Mouse (Mus musculus): ENCODE results near the gene Lta. TPM values are rescaled to one million over a fixed set of nuclear protein-coding genes. Genes with fewer than 3 reads are reported as not detected.

Gene Lta
- 0.06 TPM in 1 of 2 replicates, not detected in the other for polyA plus RNA-seq (2015; fragmentation: Nextera tagmentation; extraction: Ambion mirVana)

GRCm38 (mm10) chr17:35204494-35205379, at the start of gene Lta:
Gene Lta (minus strand): TSS chr17:35205351.
- no peaks in the 10 kb centered on the region for H3K9me3 ChIP-seq (replicated peaks)
- 40% methylated on average over 20 of the region's 20 CpGs for WGBS (ENCODE audit: insufficient replicate concordance)
- H3K36me3 ChIP-seq (replicated peaks), result no peaks in the 10 kb centered on the region
- no peak within 1 kb of the TSS for H3K27ac ChIP-seq (replicated peaks)
- H3K27me3 ChIP-seq, result peaks cover 56% of the 10 kb centered on the region
- H3K4me2 ChIP-seq, result no peak within 1 kb of the TSS
- no peak within 1 kb of the TSS for H3K9ac ChIP-seq
- no peak for ATAC-seq (ENCODE audit: insufficient read depth)
- no peak within 1 kb of the TSS for H3K4me3 ChIP-seq (replicated peaks)
- H3K4me1 ChIP-seq (replicated peaks), result peaks cover 11% of the 10 kb centered on the region; the same call in 1 of the 2 replicates

- Histone ChIP-seq H3K9ac (no peak overlapping the region), H3K4me2 (no peak overlapping the region), H3K27me3 (no peaks in the 10 kb centered on the region), H3K36me3 (replicated peaks) (peaks cover 47% of the 10 kb centered on the region), H3K4me3 (replicated peaks) (no peak overlapping the region), H3K27ac (replicated peaks) (no peak overlapping the region), H3K4me1 (replicated peaks) (peaks cover 29% of the 10 kb centered on the region), H3K9me3 (replicated peaks) (no peaks in the 10 kb centered on the region)
- no peak for ATAC-seq (ENCODE audit: insufficient read depth)
- WGBS (ENCODE audit: insufficient replicate concordance), result 61% methylated on average over 11 of the region's 11 CpGs
These were observed 49.3 kb upstream of the Lta start for GRCm38 (mm10) chr17:35254241-35255098.

GRCm38 (mm10) chr17:35253293-35254093, 48.3 kb upstream of the Lta start:
- ATAC-seq (ENCODE audit: insufficient read depth), result no peak
- Histone ChIP-seq H3K27me3 (no peaks in the 10 kb centered on the region), H3K9ac (no peak overlapping the region), H3K4me3 (replicated peaks) (no peak overlapping the region), H3K4me1 (replicated peaks) (peaks cover 21% of the 10 kb centered on the region), H3K36me3 (replicated peaks) (peaks cover 57% of the 10 kb centered on the region), H3K4me2 (no peak overlapping the region), H3K27ac (replicated peaks) (no peak overlapping the region), H3K9me3 (replicated peaks) (no peaks in the 10 kb centered on the region)
- 83% methylated on average over 32 of the region's 32 CpGs for WGBS (ENCODE audit: insufficient replicate concordance)

- H3K9ac ChIP-seq, result no peak overlapping the region
- H3K4me2 ChIP-seq, result no peak overlapping the region
- ATAC-seq (ENCODE audit: insufficient read depth), result no peak
- H3K36me3 ChIP-seq (replicated peaks), result peaks cover 64% of the 10 kb centered on the region
- no peaks in the 10 kb centered on the region for H3K27me3 ChIP-seq
- H3K27ac ChIP-seq (replicated peaks), result no peak overlapping the region
- H3K4me1 ChIP-seq (replicated peaks), result peaks cover 15% of the 10 kb centered on the region
- WGBS (ENCODE audit: insufficient replicate concordance), result 78% methylated on average over 18 of the region's 18 CpGs
- H3K9me3 ChIP-seq (replicated peaks), result no peaks in the 10 kb centered on the region
- no peak overlapping the region for H3K4me3 ChIP-seq (replicated peaks)
These were observed 47.6 kb upstream of the Lta start for GRCm38 (mm10) chr17:35252619-35253292.

- Histone ChIP-seq H3K27me3 (no peaks in the 10 kb centered on the region), H3K4me3 (replicated peaks) (no peak overlapping the region), H3K4me2 (no peak overlapping the region), H3K9me3 (replicated peaks) (no peaks in the 10 kb centered on the region), H3K9ac (no peak overlapping the region), H3K36me3 (replicated peaks) (peaks cover 72% of the 10 kb centered on the region), H3K4me1 (replicated peaks) (peaks cover 10% of the 10 kb centered on the region), H3K27ac (replicated peaks) (no peak overlapping the region)
- 80% methylated on average over 5 of the region's 5 CpGs for WGBS (ENCODE audit: insufficient replicate concordance)
- ATAC-seq (ENCODE audit: insufficient read depth), result no peak
These were observed 46.8 kb upstream of the Lta start for GRCm38 (mm10) chr17:35251981-35252380.

GRCm38 (mm10) chr17:35251162-35251719, 46.1 kb upstream of the Lta start:
- Histone ChIP-seq H3K27me3 (no peaks in the 10 kb centered on the region), H3K4me1 (replicated peaks) (peaks cover 14% of the 10 kb centered on the region), H3K9ac (no peak overlapping the region), H3K9me3 (replicated peaks) (no peaks in the 10 kb centered on the region), H3K4me2 (no peak overlapping the region), H3K4me3 (replicated peaks) (no peak overlapping the region), H3K36me3 (replicated peaks) (peaks cover 80% of the 10 kb centered on the region), H3K27ac (replicated peaks) (0 out of 2 replicates have a peak overlapping the region, but pooled peaks have one; percentile 2)
- WGBS (ENCODE audit: insufficient replicate concordance), result 80% methylated on average over 15 of the region's 15 CpGs
- no peak for ATAC-seq (ENCODE audit: insufficient read depth)

- WGBS (ENCODE audit: insufficient replicate concordance), result 88% methylated on average over 3 of the region's 3 CpGs
- H3K9ac ChIP-seq, result no peak overlapping the region
- H3K27ac ChIP-seq (replicated peaks), result 0 out of 2 replicates have a peak overlapping the region, but pooled peaks have one; percentile 2
- H3K4me1 ChIP-seq (replicated peaks), result peaks cover 21% of the 10 kb centered on the region
- no peaks in the 10 kb centered on the region for H3K27me3 ChIP-seq
- no peak for ATAC-seq (ENCODE audit: insufficient read depth)
- H3K4me2 ChIP-seq, result no peak overlapping the region
- H3K9me3 ChIP-seq (replicated peaks), result no peaks in the 10 kb centered on the region
- peaks cover 87% of the 10 kb centered on the region for H3K36me3 ChIP-seq (replicated peaks)
- no peak overlapping the region for H3K4me3 ChIP-seq (replicated peaks)
These were observed 45.4 kb upstream of the Lta start for GRCm38 (mm10) chr17:35250348-35251120.

GRCm38 (mm10) chr17:35249451-35250197, 44.5 kb upstream of the Lta start:
- Histone ChIP-seq H3K27me3 (no peaks in the 10 kb centered on the region), H3K36me3 (replicated peaks) (peaks cover 96% of the 10 kb centered on the region), H3K27ac (replicated peaks) (no peak overlapping the region), H3K9ac (no peak overlapping the region), H3K4me3 (replicated peaks) (no peak overlapping the region), H3K9me3 (replicated peaks) (no peaks in the 10 kb centered on the region), H3K4me1 (replicated peaks) (peaks cover 30% of the 10 kb centered on the region), H3K4me2 (no peak overlapping the region)
- 88% methylated on average over 19 of the region's 19 CpGs for WGBS (ENCODE audit: insufficient replicate concordance)
- no peak for ATAC-seq (ENCODE audit: insufficient read depth)

- WGBS (ENCODE audit: insufficient replicate concordance), result 91% methylated on average over 14 of the region's 14 CpGs
- no peak for ATAC-seq (ENCODE audit: insufficient read depth)
- H3K27me3 ChIP-seq, result no peaks in the 10 kb centered on the region
- H3K4me3 ChIP-seq (replicated peaks), result no peak overlapping the region
- H3K4me2 ChIP-seq, result no peak overlapping the region
- H3K36me3 ChIP-seq (replicated peaks), result peaks cover 99% of the 10 kb centered on the region
- no peak overlapping the region for H3K9ac ChIP-seq
- no peaks in the 10 kb centered on the region for H3K9me3 ChIP-seq (replicated peaks)
- H3K27ac ChIP-seq (replicated peaks), result no peak overlapping the region
- H3K4me1 ChIP-seq (replicated peaks), result peaks cover 37% of the 10 kb centered on the region
These were observed 43.8 kb upstream of the Lta start for GRCm38 (mm10) chr17:35248986-35249385.
